Mouse (Mus musculus) cerebellum, adult 9-11 months (tissue): ENCODE data around the gene Agxt.

Experiments
- DNase-seq: peaks from one replicate; pipeline ENCODE4 v3.0.0; 2022

The Agxt gene

GRCm38 (mm10) chr1:93135036-93135526 lies at the start of gene Agxt:
Gene Agxt, plus strand, starts transcription at chr1:93135240.
- no peak for DNase-seq

GRCm38 (mm10) chr1:93092582-93092981 lies 42.5 kb upstream of the Agxt start:
- peak; percentile 14 for DNase-seq

GRCm38 (mm10) chr1:93098956-93099355 lies 36.1 kb upstream of the Agxt start:
- peak; percentile 28 for DNase-seq

- peak; percentile 76 for DNase-seq
Observed at GRCm38 (mm10) chr1:93100243-93100575, 34.8 kb upstream of the Agxt start.

GRCm38 (mm10) chr1:93100576-93101491 lies 34.2 kb upstream of the Agxt start:
- DNase-seq, result peak; percentile 84

GRCm38 (mm10) chr1:93101571-93102061 lies 33.4 kb upstream of the Agxt start, which contains the start of gene Kif1a:
Gene Kif1a, minus strand, starts transcription at chr1:93101951.
- DNase-seq, result peak; percentile 93

- DNase-seq, result peak; percentile 60
Observed at GRCm38 (mm10) chr1:93102700-93103099, 32.3 kb upstream of the Agxt start.

- DNase-seq, result peak; percentile 81
Observed at GRCm38 (mm10) chr1:93114713-93115463, 20.2 kb upstream of the Agxt start.

GRCm38 (mm10) chr1:93115471-93115870 lies 19.6 kb upstream of the Agxt start:
- no peak for DNase-seq

- no peak for DNase-seq
Observed at GRCm38 (mm10) chr1:93118816-93119215, 16.2 kb upstream of the Agxt start.

GRCm38 (mm10) chr1:93123179-93123854 lies 11.7 kb upstream of the Agxt start:
- no peak for DNase-seq

- DNase-seq, result no peak
Observed at GRCm38 (mm10) chr1:93124066-93124465, 11.0 kb upstream of the Agxt start.

GRCm38 (mm10) chr1:93125256-93125655 lies 9.8 kb upstream of the Agxt start:
- DNase-seq, result no peak

GRCm38 (mm10) chr1:93128209-93128608 lies 6.8 kb upstream of the Agxt start:
- no peak for DNase-seq

GRCm38 (mm10) chr1:93128710-93129349 lies 6.2 kb upstream of the Agxt start:
- peak; percentile 50 for DNase-seq

GRCm38 (mm10) chr1:93130242-93130983 lies 4.6 kb upstream of the Agxt start:
- no peak for DNase-seq

GRCm38 (mm10) chr1:93132676-93133075 lies 2.4 kb upstream of the Agxt start:
- no peak for DNase-seq

GRCm38 (mm10) chr1:93138534-93138933 lies 3.5 kb downstream of the Agxt start:
- DNase-seq, result no peak

GRCm38 (mm10) chr1:93139713-93140112 lies 4.7 kb downstream of the Agxt start:
- no peak for DNase-seq

GRCm38 (mm10) chr1:93142871-93143270 lies 7.8 kb downstream of the Agxt start:
- DNase-seq, result no peak

GRCm38 (mm10) chr1:93144176-93144575 lies 9.1 kb downstream of the Agxt start:
- no peak for DNase-seq
